Mouse (Mus musculus): Measurements from ENCODE around the gene Lamtor3. TPM values are rescaled to one million over a fixed set of nuclear protein-coding genes. Genes with fewer than 3 reads are reported as not detected.
"Not testable (repeated sequence)": the region's sequence is repeated elsewhere in the genome, so short reads cannot be mapped to it uniquely, and the experiment has no call there.

Gene Lamtor3
- polyA plus RNA-seq, 1 experiment from 2014 or later = 94.0 TPM

DNA sequence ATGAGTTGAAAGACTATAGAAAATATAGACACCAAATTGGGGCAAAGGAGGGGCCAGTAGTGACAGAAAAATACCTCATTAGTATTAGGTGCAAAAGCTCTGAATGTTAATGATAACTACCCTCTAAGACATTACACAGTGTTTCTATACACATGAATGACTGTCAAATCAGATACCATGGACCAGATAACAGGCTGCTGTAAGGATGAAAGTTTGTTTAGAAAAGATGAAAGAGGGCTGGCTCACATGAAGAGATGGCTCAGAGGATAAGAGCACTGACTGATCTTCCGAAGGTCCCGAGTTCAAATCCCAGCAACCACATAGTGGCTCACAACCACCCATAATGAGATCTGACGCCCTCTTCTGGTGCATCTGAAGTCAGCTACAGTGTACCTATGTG is 33.0 kb downstream of the Lamtor3 start:
- not testable (repeated sequence) for ATAC-seq (ENCODE audit: insufficient number of reproducible peaks, insufficient read depth, low FRiP score, low TSS enrichment, low read depth)
- 90% methylated on average over 3 of the region's 3 CpGs for WGBS

DNA sequence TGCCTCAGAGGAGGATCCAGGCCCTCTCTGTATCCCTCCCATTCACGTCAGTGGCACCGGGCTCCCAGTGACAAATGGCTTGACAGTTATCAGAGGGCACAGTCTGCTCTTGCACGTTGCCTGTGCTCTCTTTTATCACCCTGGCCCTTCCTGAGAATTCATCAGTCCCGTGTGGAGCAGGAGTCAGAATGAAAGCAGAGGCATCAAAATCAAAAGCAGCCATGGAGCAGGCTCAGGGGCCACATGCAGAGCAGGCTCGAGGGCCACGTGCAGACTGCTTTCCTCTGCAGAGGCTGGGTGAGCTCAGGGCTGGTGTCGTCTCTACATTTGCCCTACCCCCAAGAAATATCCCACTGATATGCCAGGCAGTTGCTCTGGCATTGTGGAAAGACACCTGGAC is 33.5 kb downstream of the Lamtor3 start:
- Histone ChIP-seq H3K27ac (peak overlapping the region; percentile 62; the same call in 1 of the 2 replicates), H3K4me2 (no peak overlapping the region), H3K4me1 (replicated peaks) (peaks cover 33% of the 10 kb centered on the region), H3K4me3 (replicated peaks) (no peak overlapping the region), H3K36me3 (no peaks in the 10 kb centered on the region), H3K9ac (replicated peaks) (no peak overlapping the region), H3K27me3 (no peaks in the 10 kb centered on the region), H3K9me3 (no peaks in the 10 kb centered on the region)
- 22% methylated on average over 7 of the region's 7 CpGs for WGBS
- peak; percentile 23; the same call in 1 of the 2 replicates for ATAC-seq (ENCODE audit: insufficient number of reproducible peaks, insufficient read depth, low FRiP score, low TSS enrichment, low read depth)

More for the DNA sequence above, 33.0 kb downstream of the Lamtor3 start:
- H3K36me3 ChIP-seq; H3K27ac ChIP-seq; H3K9ac ChIP-seq (replicated peaks); H3K27me3 ChIP-seq; H3K4me3 ChIP-seq (replicated peaks); H3K9me3 ChIP-seq; H3K4me2 ChIP-seq: not testable (repeated sequence)
- peaks cover 33% of the 10 kb centered on the region for H3K4me1 ChIP-seq (replicated peaks)

DNA sequence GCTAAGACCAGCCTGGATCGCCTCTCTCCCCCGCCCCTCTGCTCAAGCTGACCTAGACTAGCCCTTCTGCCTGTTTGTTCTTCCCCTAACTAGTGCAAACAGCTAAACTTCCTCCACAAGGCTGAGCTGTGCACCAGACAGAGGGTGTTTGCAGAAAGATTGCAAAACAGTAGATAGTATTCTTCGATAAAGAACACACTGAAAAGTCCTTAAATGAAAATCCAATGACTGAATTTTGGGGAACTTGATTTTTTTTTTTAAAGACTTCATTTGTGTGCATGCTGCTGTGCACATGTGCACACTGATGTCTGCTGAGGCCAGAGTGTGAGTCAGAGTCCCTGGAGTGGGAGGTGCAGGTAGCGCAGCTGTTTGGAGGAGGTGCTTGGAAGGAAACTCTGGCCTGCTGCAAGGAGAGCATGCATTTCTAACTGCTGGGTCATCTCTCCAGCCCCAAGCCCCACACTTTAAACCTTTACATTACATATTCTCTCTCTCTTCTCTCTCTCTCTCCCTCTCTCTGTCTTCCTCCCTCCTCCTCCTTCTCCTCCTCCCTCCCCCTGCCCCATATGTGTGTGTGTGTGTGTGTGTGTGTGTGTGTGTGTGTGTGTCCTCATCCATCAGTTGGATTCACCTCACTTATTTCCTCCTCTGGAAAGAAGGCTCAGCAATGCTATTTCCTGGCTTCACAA is 34.1 kb downstream of the Lamtor3 start:
- H3K4me2 ChIP-seq = no peak overlapping the region
- H3K36me3 ChIP-seq = no peaks in the 10 kb centered on the region
- H3K9me3 ChIP-seq = no peaks in the 10 kb centered on the region
- H3K9ac ChIP-seq (replicated peaks) = no peak overlapping the region
- H3K4me3 ChIP-seq (replicated peaks) = no peak overlapping the region
- WGBS = 62% methylated on average over 4 of the region's 4 CpGs
- peak; percentile 76; the same call in 1 of the 2 replicates for ATAC-seq (ENCODE audit: insufficient number of reproducible peaks, insufficient read depth, low FRiP score, low TSS enrichment, low read depth)
- peak overlapping the region; percentile 62 for H3K27ac ChIP-seq
- H3K4me1 ChIP-seq (replicated peaks) = peaks cover 33% of the 10 kb centered on the region
- H3K27me3 ChIP-seq = no peaks in the 10 kb centered on the region

DNA sequence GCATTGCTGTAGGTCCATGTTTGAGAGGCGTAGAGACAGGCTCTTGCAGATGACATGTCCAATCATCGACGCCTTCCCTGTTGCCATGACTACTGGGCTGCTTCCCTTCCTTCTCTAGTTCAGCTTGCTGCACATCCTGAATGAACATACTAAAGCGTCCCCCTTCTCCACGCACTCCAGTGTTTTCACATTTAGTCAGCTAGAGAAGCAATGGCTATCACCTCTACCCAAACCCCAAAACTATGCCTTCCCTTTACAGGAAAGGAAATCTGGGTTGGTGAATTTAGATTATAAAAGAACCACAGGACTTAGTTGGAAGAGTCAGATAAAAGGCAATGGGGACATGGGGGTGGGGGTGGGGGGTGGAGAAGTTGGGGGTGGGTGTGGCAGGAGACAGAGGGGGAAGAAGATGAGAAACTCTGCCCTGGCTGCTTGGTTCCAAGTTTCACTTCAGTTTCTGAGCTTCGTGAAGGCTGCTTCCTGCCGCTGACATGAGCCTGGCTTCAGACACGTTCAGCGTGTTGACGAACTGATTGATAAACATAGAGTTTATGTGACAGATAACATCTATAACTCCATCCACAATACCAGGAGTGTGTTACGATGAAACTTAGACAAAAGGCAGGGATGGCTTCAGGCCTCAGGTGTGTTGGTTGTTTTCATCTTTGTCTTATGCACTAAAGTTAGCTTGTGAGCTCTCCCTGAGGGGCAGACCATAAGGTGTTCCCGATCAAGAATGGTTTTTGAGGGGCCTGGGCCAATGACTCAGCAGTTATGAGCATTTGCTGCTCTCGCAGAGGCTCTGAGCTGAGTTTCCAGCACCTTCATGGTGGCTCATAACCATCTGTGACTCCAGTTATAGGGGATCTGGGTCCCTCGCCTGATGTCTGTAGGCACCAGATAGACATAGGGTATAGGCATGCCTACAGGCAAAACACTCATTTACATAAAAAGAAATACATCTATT is 34.9 kb downstream of the Lamtor3 start:
- Histone ChIP-seq H3K9me3 (no peaks in the 10 kb centered on the region), H3K36me3 (no peaks in the 10 kb centered on the region), H3K4me2 (no peak overlapping the region), H3K27me3 (no peaks in the 10 kb centered on the region), H3K27ac (peak overlapping the region; percentile 62; the same call in 1 of the 2 replicates), H3K4me3 (replicated peaks) (no peak overlapping the region), H3K9ac (replicated peaks) (no peak overlapping the region), H3K4me1 (replicated peaks) (peaks cover 33% of the 10 kb centered on the region)
- ATAC-seq (ENCODE audit: insufficient number of reproducible peaks, insufficient read depth, low FRiP score, low TSS enrichment, low read depth) = no peak
- 66% methylated on average over 14 of the region's 14 CpGs for WGBS

DNA sequence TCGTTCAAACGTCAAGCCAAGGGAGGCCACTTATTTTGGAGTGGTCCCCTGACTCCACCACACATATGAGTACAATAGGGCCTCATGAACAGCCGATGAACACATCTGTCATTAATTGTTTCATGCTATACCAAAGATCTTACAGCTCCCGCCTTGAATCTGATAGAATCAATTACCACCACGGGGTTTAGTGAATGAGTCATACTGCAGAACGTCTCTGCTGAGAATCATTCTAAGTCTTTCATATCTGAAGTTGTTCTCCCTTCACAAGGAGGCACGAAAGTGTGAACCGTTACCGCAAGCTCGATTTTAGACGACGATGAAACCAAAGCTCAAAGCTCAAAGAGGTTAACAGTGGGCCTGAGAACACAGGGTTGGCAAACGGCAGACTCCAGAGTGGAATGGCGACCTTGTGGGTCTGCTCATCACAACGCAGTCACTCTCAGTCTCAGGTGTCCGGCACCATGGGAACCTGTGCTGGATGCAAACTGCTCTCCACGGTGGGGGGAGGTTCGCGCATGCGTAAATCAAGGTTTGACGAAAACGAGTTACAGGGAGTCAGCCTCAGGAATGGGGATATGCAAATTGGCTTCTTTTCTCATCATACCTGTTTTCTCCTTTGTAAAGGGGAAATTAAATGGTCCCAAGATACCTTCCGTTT is 36.1 kb downstream of the Lamtor3 start:
- Histone ChIP-seq H3K9me3 (no peaks in the 10 kb centered on the region), H3K4me1 (replicated peaks) (peaks cover 33% of the 10 kb centered on the region), H3K4me2 (no peak overlapping the region), H3K27me3 (no peaks in the 10 kb centered on the region), H3K9ac (replicated peaks) (no peak overlapping the region), H3K36me3 (no peaks in the 10 kb centered on the region), H3K4me3 (replicated peaks) (no peak overlapping the region), H3K27ac (no peak overlapping the region)
- WGBS = 60% methylated on average over 23 of the region's 23 CpGs
- ATAC-seq (ENCODE audit: insufficient number of reproducible peaks, insufficient read depth, low FRiP score, low TSS enrichment, low read depth) = no peak

- Histone ChIP-seq H3K4me1 (replicated peaks) (peaks cover 33% of the 10 kb centered on the region), H3K4me3 (replicated peaks) (peak overlapping the region; percentile 21), H3K4me2 (peak overlapping the region; percentile 51), H3K27ac (peak overlapping the region; percentile 29; the same call in 1 of the 2 replicates), H3K36me3 (no peaks in the 10 kb centered on the region), H3K27me3 (no peaks in the 10 kb centered on the region), H3K9me3 (no peaks in the 10 kb centered on the region), H3K9ac (replicated peaks) (no peak overlapping the region)
- ATAC-seq (ENCODE audit: insufficient number of reproducible peaks, insufficient read depth, low FRiP score, low TSS enrichment, low read depth) = no peak
- WGBS = 17% methylated on average over 16 of the region's 16 CpGs
Observed at GRCm38 (mm10) chr3:137955560-137956081, 37.3 kb downstream of the Lamtor3 start.

DNA sequence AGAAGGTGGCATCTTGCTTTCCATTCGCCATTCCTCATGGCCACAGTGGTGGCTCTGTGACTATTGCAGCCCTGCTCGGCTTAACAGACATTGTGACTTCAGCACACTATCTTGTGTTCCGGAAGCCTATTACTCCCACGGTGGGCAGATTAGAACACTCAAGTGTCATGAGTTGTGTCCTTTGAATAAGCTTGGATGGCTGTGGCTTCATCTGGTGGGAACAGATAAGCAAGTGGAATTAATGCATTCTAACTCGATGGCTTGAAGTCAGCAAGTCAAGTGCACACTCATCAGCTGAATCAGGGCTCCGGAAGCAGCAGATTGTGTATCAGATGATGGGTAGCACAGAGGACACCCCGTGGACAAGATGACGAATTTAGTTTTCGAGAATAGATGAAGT is 39.6 kb downstream of the Lamtor3 start:
- H3K4me3 ChIP-seq (replicated peaks) = no peak overlapping the region
- H3K36me3 ChIP-seq = no peaks in the 10 kb centered on the region
- H3K9ac ChIP-seq (replicated peaks) = no peak overlapping the region
- no peaks in the 10 kb centered on the region for H3K9me3 ChIP-seq
- H3K4me1 ChIP-seq (replicated peaks) = peaks cover 22% of the 10 kb centered on the region
- no peaks in the 10 kb centered on the region for H3K27me3 ChIP-seq
- WGBS = 91% methylated on average over 9 of the region's 9 CpGs
- no peak overlapping the region for H3K27ac ChIP-seq
- ATAC-seq (ENCODE audit: insufficient number of reproducible peaks, insufficient read depth, low FRiP score, low TSS enrichment, low read depth) = no peak
- no peak overlapping the region for H3K4me2 ChIP-seq

DNA sequence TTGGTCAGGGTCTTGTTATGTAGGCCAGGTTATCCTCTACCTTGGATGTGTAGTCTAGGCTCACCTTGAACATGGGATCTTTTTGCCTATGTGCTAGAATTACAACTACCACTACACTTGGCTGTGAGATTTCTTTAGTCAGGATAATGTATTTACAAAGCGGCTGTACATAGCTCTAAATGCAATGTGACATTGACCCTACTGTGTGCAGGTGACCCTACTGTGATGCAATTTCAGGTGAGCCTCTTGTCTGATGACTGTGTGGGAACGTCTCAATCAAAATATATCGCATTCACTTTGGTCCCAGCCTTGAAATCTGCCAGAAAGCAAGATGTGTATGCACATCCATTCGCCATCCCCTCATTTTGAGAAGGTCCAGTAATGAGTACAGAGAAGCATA is 40.0 kb downstream of the Lamtor3 start:
- no peak for ATAC-seq (ENCODE audit: insufficient number of reproducible peaks, insufficient read depth, low FRiP score, low TSS enrichment, low read depth)
- peaks cover 17% of the 10 kb centered on the region for H3K4me1 ChIP-seq (replicated peaks)
- no peak overlapping the region for H3K27ac ChIP-seq
- no peaks in the 10 kb centered on the region for H3K36me3 ChIP-seq
- no peak overlapping the region for H3K9ac ChIP-seq (replicated peaks)
- 89% methylated on average over 4 of the region's 4 CpGs for WGBS
- H3K4me2 ChIP-seq = no peak overlapping the region
- no peak overlapping the region for H3K4me3 ChIP-seq (replicated peaks)
- H3K27me3 ChIP-seq = no peaks in the 10 kb centered on the region
- no peaks in the 10 kb centered on the region for H3K9me3 ChIP-seq

- H3K27ac ChIP-seq = no peak overlapping the region
- no peak for ATAC-seq (ENCODE audit: insufficient number of reproducible peaks, insufficient read depth, low FRiP score, low TSS enrichment, low read depth)
- H3K9me3 ChIP-seq = no peaks in the 10 kb centered on the region
- H3K4me2 ChIP-seq = no peak overlapping the region
- H3K4me3 ChIP-seq (replicated peaks) = no peak overlapping the region
- H3K36me3 ChIP-seq = no peaks in the 10 kb centered on the region
- H3K27me3 ChIP-seq = no peaks in the 10 kb centered on the region
- 74% methylated on average over 4 of the region's 4 CpGs for WGBS
- H3K4me1 ChIP-seq (replicated peaks) = peaks cover 12% of the 10 kb centered on the region
- H3K9ac ChIP-seq (replicated peaks) = no peak overlapping the region
Observed at GRCm38 (mm10) chr3:137959456-137959855, 41.1 kb downstream of the Lamtor3 start.

- no peaks in the 10 kb centered on the region for H3K27me3 ChIP-seq
Observed at GRCm38 (mm10) chr3:137961736-137962385, 43.6 kb downstream of the Lamtor3 start.

More at GRCm38 (mm10) chr3:137961736-137962385, 43.6 kb downstream of the Lamtor3 start:
- H3K9me3 ChIP-seq = no peaks in the 10 kb centered on the region
- no peak overlapping the region for H3K4me3 ChIP-seq (replicated peaks)
- no peak overlapping the region for H3K9ac ChIP-seq (replicated peaks)
- WGBS = 62% methylated on average over 8 of the region's 8 CpGs
- H3K4me1 ChIP-seq (replicated peaks) = no peaks in the 10 kb centered on the region
- H3K36me3 ChIP-seq = no peaks in the 10 kb centered on the region
- no peak overlapping the region for H3K27ac ChIP-seq
- ATAC-seq (ENCODE audit: insufficient number of reproducible peaks, insufficient read depth, low FRiP score, low TSS enrichment, low read depth) = no peak
- H3K4me2 ChIP-seq = no peak overlapping the region

All from limb, embryonic 12.5 days (tissue).